Mouse (Mus musculus): ENCODE measurements around the gene Nae1. TPM values are rescaled to one million over a fixed set of nuclear protein-coding genes. Genes with fewer than 3 reads are reported as not detected.
A peak's percentile ranks its signal among the peaks of the same experiment; 100 is the strongest.

Gene Nae1
- total RNA-seq, 2 experiments from 2014 or later = 39.6 to 48.0 TPM

DNA sequence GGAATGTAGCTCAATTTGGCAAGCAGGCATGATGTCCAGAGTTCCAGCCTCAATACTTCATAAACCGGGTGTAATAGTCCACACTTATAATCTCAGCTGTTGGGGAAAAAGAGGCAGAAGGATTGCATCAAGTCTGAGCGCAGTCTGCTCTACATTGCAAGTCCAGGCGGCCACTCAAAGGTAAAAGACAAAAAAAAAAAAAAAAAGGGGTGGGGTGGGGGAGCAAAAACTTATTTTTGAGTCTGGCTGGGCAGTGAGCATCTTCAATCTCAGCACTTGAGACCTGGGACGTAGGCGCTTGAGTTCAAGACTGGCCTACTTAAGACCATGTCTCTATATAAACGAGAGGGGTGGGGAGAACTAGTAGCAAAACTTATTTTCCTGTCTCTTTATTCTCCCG, 886 bp downstream of the Nae1 start:
- no peak for DNase-seq (ENCODE audit: low spot score in 2 of 2)

DNA sequence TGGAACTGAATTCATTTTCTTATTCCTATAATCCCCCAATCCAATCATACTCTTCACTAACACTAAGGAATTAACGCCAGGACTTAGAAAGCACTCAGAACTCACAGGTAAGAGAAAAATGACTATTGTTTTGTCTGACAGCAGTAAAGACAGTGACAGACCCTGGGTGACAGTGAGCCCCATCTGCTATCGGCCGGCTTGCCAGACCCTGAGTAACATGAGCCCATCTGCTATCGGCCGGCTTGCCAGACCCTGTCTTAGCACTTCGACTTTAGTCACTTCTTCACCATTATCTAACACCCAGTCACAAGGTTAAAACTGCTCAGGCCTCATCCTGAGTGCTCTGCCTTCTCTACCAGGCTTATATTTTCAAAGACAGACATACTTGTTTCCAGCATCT, 4.8 kb downstream of the Nae1 start:
- DNase-seq (ENCODE audit: low spot score in 2 of 2) = no peak

DNA sequence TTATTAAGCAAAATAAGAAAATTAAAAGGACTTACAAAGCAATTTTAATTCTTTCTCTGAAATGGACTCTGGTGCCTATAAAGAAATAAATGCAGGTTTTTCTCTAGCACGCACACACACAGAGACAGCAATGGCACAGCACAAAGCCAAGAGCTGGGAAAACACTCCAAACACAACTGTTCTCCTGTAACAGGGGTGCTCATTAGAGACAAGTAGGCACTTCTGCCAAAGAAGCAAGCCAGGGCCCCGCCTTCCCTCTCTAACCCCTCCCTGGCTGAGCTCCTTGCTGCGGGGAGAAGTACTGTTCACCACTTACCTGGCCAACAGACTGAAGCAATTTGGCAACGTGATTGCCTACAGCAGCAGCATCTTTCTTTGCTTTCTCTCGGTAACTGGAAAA, 16.6 kb downstream of the Nae1 start:
- no peak for DNase-seq (ENCODE audit: low spot score in 2 of 2)

DNA sequence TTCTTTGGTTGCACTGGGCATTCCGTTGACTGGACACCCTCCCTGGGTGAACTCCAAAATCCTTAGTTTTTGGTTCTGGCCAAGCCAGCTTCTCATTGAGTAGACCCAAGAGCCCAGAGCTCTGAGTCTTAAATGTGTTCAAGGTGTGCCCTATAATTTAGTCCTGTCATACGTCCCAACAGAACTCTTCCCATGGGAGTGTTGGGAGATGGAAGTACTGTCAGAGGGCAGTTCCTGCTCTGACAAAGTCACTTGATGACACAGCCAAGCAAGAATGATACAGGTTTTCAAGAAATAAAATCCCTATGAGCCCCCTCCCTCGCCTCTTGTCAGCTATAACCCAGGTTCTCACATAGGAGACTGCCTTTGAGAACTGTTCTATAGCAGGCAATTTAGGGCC, 24.3 kb downstream of the Nae1 start:
- no peak for DNase-seq (ENCODE audit: low spot score in 2 of 2)

DNA sequence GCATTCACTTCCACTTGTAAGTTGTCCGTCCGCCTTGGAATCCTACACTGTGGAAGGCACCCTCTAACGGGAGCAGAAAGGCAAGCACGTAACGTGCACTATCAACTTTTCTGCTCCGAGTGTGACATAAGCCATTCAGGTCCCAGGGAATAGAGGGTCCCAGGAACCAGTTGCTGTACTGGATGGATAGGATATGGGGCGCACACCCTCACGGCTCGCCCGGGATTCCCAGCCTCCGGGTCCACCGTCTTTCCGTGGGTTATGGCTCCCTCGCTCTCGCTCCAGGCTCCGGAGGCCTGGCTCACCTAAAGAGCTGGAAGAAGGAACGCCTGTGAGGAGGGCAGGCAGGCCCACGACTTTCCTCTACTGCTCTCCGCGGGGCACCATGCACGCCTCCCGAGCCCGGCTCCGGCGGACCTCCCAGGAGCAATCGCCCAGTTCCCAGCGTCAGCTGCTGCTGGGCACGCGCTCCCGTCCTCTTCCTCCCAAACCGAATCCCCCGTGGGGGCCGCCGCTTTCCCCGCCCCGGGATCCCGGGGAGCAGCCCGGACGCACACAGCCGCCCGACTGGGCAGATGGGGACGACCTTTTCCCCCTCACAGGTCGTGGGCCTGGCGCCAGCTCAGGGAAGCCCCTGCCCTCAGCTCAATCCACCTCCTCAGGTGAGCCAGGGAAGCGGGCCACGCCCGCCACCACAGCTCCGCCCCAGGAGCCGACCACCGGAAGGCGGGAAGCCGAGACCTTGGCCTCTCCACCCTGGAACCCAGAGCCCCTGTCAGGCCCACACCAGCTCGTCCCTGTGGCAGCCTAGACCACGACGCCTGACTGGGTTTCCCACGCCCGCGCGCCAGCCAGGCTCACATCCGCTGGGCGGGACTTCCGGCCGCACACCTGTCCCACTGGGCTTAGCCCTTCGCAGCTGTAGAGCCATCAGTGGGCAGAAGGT, 25.1 kb downstream of the Nae1 start, which contains the start of gene Terb1:
Gene Terb1 (minus strand): TSS at position 850 of the 946 bp plus-strand sequence.
- peak; percentile 4 to 7 for DNase-seq (ENCODE audit: low spot score in 2 of 2)

DNA sequence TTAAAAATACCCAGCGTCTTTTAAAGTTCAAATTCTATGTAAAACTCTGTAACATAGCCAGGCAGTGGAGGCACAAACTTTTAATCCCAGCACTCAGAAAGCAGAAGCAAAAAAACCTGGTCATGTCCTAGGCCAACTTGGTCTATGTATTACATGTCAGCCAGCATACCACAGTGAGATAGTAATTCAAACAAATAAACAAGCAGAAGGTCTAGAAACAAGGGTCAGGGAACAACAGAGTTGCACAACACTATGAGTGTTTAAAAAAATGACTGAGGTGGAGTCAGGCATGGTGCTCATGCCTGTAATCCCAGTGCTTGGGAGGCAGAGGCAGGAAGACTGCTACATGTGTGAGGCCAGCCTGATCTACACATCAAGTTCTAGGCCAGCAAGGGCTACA, 55.3 kb downstream of the Nae1 start:
- DNase-seq (ENCODE audit: low spot score in 2 of 2) = no peak

DNA sequence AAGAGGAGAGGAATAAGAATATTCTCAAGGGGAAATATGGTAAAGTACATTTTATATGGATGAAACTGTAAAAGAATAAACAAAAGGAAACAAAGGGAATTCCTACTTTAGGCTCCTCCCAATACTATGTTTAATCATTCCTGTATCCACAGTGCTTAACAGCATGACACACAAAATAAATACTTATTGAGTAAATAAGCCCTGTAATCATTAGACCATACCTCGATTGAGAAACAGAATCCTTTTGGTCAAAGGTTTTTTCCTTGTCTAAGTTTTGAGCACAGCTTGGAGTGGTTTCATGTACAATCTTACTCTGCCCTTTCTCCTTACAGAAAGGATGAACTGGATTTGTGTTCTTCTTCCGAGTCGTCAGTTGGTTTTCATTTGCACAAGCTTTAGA, 62.0 kb downstream of the Nae1 start:
- no peak for DNase-seq (ENCODE audit: low spot score in 2 of 2)

DNA sequence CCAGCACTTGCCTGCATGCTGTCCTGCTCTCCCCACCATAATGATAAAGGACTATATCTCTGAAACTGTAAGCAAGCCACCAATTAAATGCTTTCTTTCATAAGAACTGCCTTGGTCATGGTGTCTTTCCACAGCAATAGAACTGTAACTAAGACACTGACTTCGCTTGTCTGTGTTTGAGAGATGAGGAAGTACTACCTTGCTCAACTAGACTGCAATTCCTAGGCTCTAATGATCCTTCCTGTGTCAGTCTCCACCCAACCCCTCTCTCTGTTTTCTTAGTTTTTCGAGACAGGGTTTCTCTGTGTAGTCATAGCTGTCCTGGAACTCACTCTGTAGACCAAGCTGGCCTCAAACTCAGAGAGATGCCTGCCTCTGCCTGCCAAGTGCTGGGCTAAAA, 67.0 kb downstream of the Nae1 start:
- DNase-seq (ENCODE audit: low spot score in 2 of 2) = no peak

Other genes with a start within 250 kb of the Nae1 start
- not detected for gene Cmtm2a, start 241.5 kb downstream of the Nae1 start, total RNA-seq (2021)
- gene Gm45711, start 224.6 kb downstream of the Nae1 start, total RNA-seq (2021) = not detected
- gene Cmtm1, start 224.5 kb downstream of the Nae1 start, total RNA-seq (2021) = not detected
- gene Gm11020, start 213.1 kb downstream of the Nae1 start, total RNA-seq (2021) = not detected
- not detected for gene Cmtm2b, start 212.4 kb downstream of the Nae1 start, total RNA-seq (2021)
- 100 to 1,000 TPM; 104 to 105 TPM for gene Cmtm3, start 195.2 kb downstream of the Nae1 start, total RNA-seq (2021)
- gene Cmtm4, start 138.8 kb downstream of the Nae1 start, total RNA-seq (2021) = 10 to 100 TPM; 26.9 to 29.6 TPM
- gene Dync1li2, start 91.6 kb downstream of the Nae1 start, total RNA-seq (2021) = 100 to 1,000 TPM; 134 to 162 TPM
- under 1 TPM; 0.11 to 0.39 TPM for gene Terb1, start 24.7 kb downstream of the Nae1 start, total RNA-seq (2021)
- 1 to 10 TPM; 1.7 to 2.0 TPM for gene Car7, start 52 bp upstream of the Nae1 start, total RNA-seq (2021)
- gene Pdp2, start 56.8 kb upstream of the Nae1 start, total RNA-seq (2021) = 10 to 100 TPM; 17.0 to 17.6 TPM
- 10 to 100 TPM in 1 of 2 experiments, 1 to 10 TPM in 1; 2.1 to 83.8 TPM for gene Cdh16, start 89.8 kb upstream of the Nae1 start, total RNA-seq (2021)
- 1 to 10 TPM; 6.0 to 6.7 TPM for gene Rrad, start 96.7 kb upstream of the Nae1 start, total RNA-seq (2021)
- gene Ciao2b, start 107.3 kb upstream of the Nae1 start, total RNA-seq (2021) = 10 to 100 TPM; 32.4 to 36.2 TPM
- 10 to 100 TPM in 1 of 2 experiments, under 1 TPM in 1; 0.25 to 15.5 TPM for gene Ces2a, start 199.4 kb upstream of the Nae1 start, total RNA-seq (2021)